Mouse (Mus musculus): Measurements from ENCODE around the gene Kcne3. TPM values are rescaled to one million over a fixed set of nuclear protein-coding genes. Genes with fewer than 3 reads are reported as not detected.

Gene Kcne3
- total and polyA plus RNA-seq, 2 experiments from 2014 or later: not detected

- H3K9ac ChIP-seq: no peak overlapping the region
- H3K36me3 ChIP-seq (ENCODE audit: insufficient read depth): no peaks in the 10 kb centered on the region
- peaks cover 4% of the 10 kb centered on the region; the same call in 1 of the 2 replicates for H3K4me1 ChIP-seq (ENCODE audit: insufficient read depth)
- H3K27me3 ChIP-seq (ENCODE audit: insufficient read depth, low read length): no peaks in the 10 kb centered on the region
- H3K9me3 ChIP-seq (ENCODE audit: low read length): no peaks in the 10 kb centered on the region
- WGBS: 72% methylated on average over 9 of the region's 9 CpGs
- no peak overlapping the region for H3K4me2 ChIP-seq (ENCODE audit: low read depth)
- no peak overlapping the region for H3K4me3 ChIP-seq (ENCODE audit: low read depth, low read length)
- H3K27ac ChIP-seq (ENCODE audit: low read depth, low read length): 0 out of 2 replicates have a peak overlapping the region, but pooled peaks have one; percentile 40
- no peak for TF ChIP-seq CTCF (IDR thresholded peaks at IDR 0.05; ENCODE audit: low read depth)
- DNase-seq (peak; percentile 26), ATAC-seq (peak; percentile 60)
These were observed 40.6 kb downstream of the Kcne3 start for GRCm38 (mm10) chr7:100216601-100217565.

- TF ChIP-seq CTCF (IDR thresholded peaks at IDR 0.05; ENCODE audit: low read depth): peak; percentile 26
- Histone ChIP-seq H3K9me3 (ENCODE audit: low read length) (no peaks in the 10 kb centered on the region), H3K4me3 (ENCODE audit: low read depth, low read length) (peak within 1 kb of the TSS; percentile 85), H3K9ac (peak within 1 kb of the TSS; percentile 89), H3K27ac (ENCODE audit: low read depth, low read length) (peak within 1 kb of the TSS; percentile 91), H3K4me1 (ENCODE audit: insufficient read depth) (peaks cover 3% of the 10 kb centered on the region; the same call in 1 of the 2 replicates), H3K4me2 (ENCODE audit: low read depth) (peak within 1 kb of the TSS; percentile 82), H3K36me3 (ENCODE audit: insufficient read depth) (no peaks in the 10 kb centered on the region), H3K27me3 (ENCODE audit: insufficient read depth, low read length) (no peaks in the 10 kb centered on the region)
- ATAC-seq (peak; percentile 99), DNase-seq (peak; percentile 96)
- WGBS: under 1% methylated on average over 71 of the region's 72 CpGs
These were observed 51.0 kb downstream of the Kcne3 start, which contains the start of gene Pgm2l1 for GRCm38 (mm10) chr7:100227158-100227875. Gene Pgm2l1 (plus strand): TSS chr7:100227394.

- Histone ChIP-seq H3K9me3 (ENCODE audit: low read length) (no peaks in the 10 kb centered on the region), H3K27me3 (ENCODE audit: insufficient read depth, low read length) (no peaks in the 10 kb centered on the region), H3K4me3 (ENCODE audit: low read depth, low read length) (peak overlapping the region; percentile 85), H3K36me3 (ENCODE audit: insufficient read depth) (no peaks in the 10 kb centered on the region), H3K4me2 (ENCODE audit: low read depth) (peak overlapping the region; percentile 82), H3K9ac (peak overlapping the region; percentile 89), H3K27ac (ENCODE audit: low read depth, low read length) (peak overlapping the region; percentile 91), H3K4me1 (ENCODE audit: insufficient read depth) (peaks cover 3% of the 10 kb centered on the region; the same call in 1 of the 2 replicates)
- TF ChIP-seq CTCF (IDR thresholded peaks at IDR 0.05; ENCODE audit: low read depth): no peak
- peak; percentile 48 for DNase-seq
- WGBS: under 1% methylated on average over 23 of the region's 23 CpGs
- peak; percentile 30 for ATAC-seq
These were observed 51.7 kb downstream of the Kcne3 start for GRCm38 (mm10) chr7:100227896-100228525.

DNA sequence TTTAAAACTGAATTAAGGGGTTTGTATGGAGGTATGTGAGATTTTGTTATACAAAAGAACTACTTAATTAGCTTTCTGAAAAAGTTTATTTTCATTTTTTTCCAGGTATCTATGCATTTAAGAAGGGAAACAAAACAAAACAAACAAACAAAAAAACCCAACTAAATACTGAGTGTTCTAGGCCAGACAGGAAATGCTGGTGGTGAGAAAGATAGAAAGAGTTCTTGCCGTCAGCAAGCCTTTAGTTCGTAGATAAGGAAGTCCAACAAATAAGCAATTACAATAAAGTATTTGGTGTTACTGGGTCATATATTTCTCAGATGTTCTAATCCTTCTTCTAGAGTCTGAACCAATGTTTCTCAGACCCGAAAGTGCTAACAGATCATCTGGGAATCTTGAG, 52.7 kb downstream of the Kcne3 start:
- H3K4me3 ChIP-seq (ENCODE audit: low read depth, low read length): peak overlapping the region; percentile 85
- H3K36me3 ChIP-seq (ENCODE audit: insufficient read depth): no peaks in the 10 kb centered on the region
- no peak for DNase-seq
- peak overlapping the region; percentile 82 for H3K4me2 ChIP-seq (ENCODE audit: low read depth)
- no peaks in the 10 kb centered on the region for H3K9me3 ChIP-seq (ENCODE audit: low read length)
- peaks cover 3% of the 10 kb centered on the region; the same call in 1 of the 2 replicates for H3K4me1 ChIP-seq (ENCODE audit: insufficient read depth)
- ATAC-seq: no peak
- no peak overlapping the region for H3K27ac ChIP-seq (ENCODE audit: low read depth, low read length)
- H3K9ac ChIP-seq: no peak overlapping the region
- WGBS: 76% methylated on average over 3 of the region's 3 CpGs
- no peaks in the 10 kb centered on the region for H3K27me3 ChIP-seq (ENCODE audit: insufficient read depth, low read length)
- no peak for TF ChIP-seq CTCF (IDR thresholded peaks at IDR 0.05; ENCODE audit: low read depth)

GRCm38 (mm10) chr7:100230646-100231045, 54.3 kb downstream of the Kcne3 start:
- no peak for DNase-seq
- Histone ChIP-seq H3K9me3 (ENCODE audit: low read length) (no peaks in the 10 kb centered on the region), H3K4me1 (ENCODE audit: insufficient read depth) (peaks cover 3% of the 10 kb centered on the region; the same call in 1 of the 2 replicates), H3K36me3 (ENCODE audit: insufficient read depth) (no peaks in the 10 kb centered on the region), H3K4me2 (ENCODE audit: low read depth) (no peak overlapping the region), H3K9ac (no peak overlapping the region), H3K27ac (ENCODE audit: low read depth, low read length) (no peak overlapping the region), H3K27me3 (ENCODE audit: insufficient read depth, low read length) (no peaks in the 10 kb centered on the region), H3K4me3 (ENCODE audit: low read depth, low read length) (no peak overlapping the region)
- no peak for TF ChIP-seq CTCF (IDR thresholded peaks at IDR 0.05; ENCODE audit: low read depth)
- WGBS: 94% methylated on average over 1 of the region's 1 CpGs
- ATAC-seq: no peak

DNA sequence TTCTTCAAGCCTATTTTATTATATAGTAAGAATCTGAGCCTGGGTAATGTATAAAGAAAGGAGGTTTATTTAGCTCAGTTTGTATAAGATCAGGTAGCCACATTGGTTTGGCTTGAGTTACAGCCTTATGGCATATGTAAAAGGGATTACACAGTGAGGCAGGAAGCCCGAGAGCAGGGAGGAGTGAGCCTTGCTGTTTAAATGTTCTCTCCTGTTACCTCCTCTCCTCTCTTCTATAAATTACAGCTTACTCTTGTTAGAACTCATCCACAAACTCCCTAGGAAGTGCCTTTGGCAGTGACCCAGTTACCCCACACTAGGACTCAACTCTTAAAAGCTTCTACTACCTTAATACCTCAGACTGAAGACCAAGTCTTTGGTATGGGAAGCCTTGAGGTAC, 55.4 kb downstream of the Kcne3 start:
- no peak for TF ChIP-seq CTCF (IDR thresholded peaks at IDR 0.05; ENCODE audit: low read depth)
- WGBS: 43% methylated on average over 1 of the region's 1 CpGs

More for the DNA sequence above, 55.4 kb downstream of the Kcne3 start:
- Histone ChIP-seq H3K4me3 (ENCODE audit: low read depth, low read length) (no peak overlapping the region), H3K27me3 (ENCODE audit: insufficient read depth, low read length) (no peaks in the 10 kb centered on the region), H3K27ac (ENCODE audit: low read depth, low read length) (no peak overlapping the region), H3K9ac (no peak overlapping the region), H3K9me3 (ENCODE audit: low read length) (no peaks in the 10 kb centered on the region), H3K4me2 (ENCODE audit: low read depth) (no peak overlapping the region), H3K4me1 (ENCODE audit: insufficient read depth) (peaks cover 3% of the 10 kb centered on the region; the same call in 1 of the 2 replicates), H3K36me3 (ENCODE audit: insufficient read depth) (no peaks in the 10 kb centered on the region)
- DNase-seq (no peak), ATAC-seq (no peak)
